Mouse (Mus musculus): ENCODE results near the gene Kcnj6. TPM values are rescaled to one million over a fixed set of nuclear protein-coding genes. Genes with fewer than 3 reads are reported as not detected.

Kcnj6 gene
- polyA plus RNA-seq, 1 experiment from 2014 or later: not detected

- WGBS: 15% methylated on average over 13 of the region's 13 CpGs
- Histone ChIP-seq H3K27ac (ENCODE audit: low read depth, low read length) (no peak overlapping the region), H3K9me3 (ENCODE audit: control insufficient read depth) (no peaks in the 10 kb centered on the region), H3K4me2 (replicated peaks; ENCODE audit: low read depth) (no peak overlapping the region), H3K4me1 (replicated peaks; ENCODE audit: control insufficient read depth, insufficient read depth, low read length) (no peaks in the 10 kb centered on the region), H3K36me3 (ENCODE audit: control insufficient read depth, insufficient read depth) (no peaks in the 10 kb centered on the region), H3K4me3 (ENCODE audit: low read depth, low read length) (no peak overlapping the region), H3K27me3 (replicated peaks; ENCODE audit: control insufficient read depth, insufficient read depth, low read length) (peaks cover 22% of the 10 kb centered on the region), H3K9ac (ENCODE audit: low read depth, low read length) (no peak overlapping the region)
- ATAC-seq: no peak
- TF ChIP-seq CTCF (IDR thresholded peaks at IDR 0.05; ENCODE audit: low read depth): 0 out of 2 replicates have a peak, but pooled peaks have one; percentile 11
Observed at GRCm38 (mm10) chr16:94995542-94996131, 1.9 kb downstream of the Kcnj6 start.

GRCm38 (mm10) chr16:94994924-94995323, 2.6 kb downstream of the Kcnj6 start:
- Histone ChIP-seq H3K27ac (ENCODE audit: low read depth, low read length) (no peak overlapping the region), H3K9me3 (ENCODE audit: control insufficient read depth) (no peaks in the 10 kb centered on the region), H3K4me2 (replicated peaks; ENCODE audit: low read depth) (no peak overlapping the region), H3K4me1 (replicated peaks; ENCODE audit: control insufficient read depth, insufficient read depth, low read length) (no peaks in the 10 kb centered on the region), H3K36me3 (ENCODE audit: control insufficient read depth, insufficient read depth) (no peaks in the 10 kb centered on the region), H3K27me3 (replicated peaks; ENCODE audit: control insufficient read depth, insufficient read depth, low read length) (peaks cover 22% of the 10 kb centered on the region), H3K9ac (ENCODE audit: low read depth, low read length) (no peak overlapping the region), H3K4me3 (ENCODE audit: low read depth, low read length) (no peak overlapping the region)
- no peak for ATAC-seq
- 52% methylated on average over 4 of the region's 4 CpGs for WGBS
- TF ChIP-seq CTCF (IDR thresholded peaks at IDR 0.05; ENCODE audit: low read depth): no peak

- WGBS: 80% methylated on average over 3 of the region's 3 CpGs
- Histone ChIP-seq H3K4me3 (ENCODE audit: low read depth, low read length) (no peak overlapping the region), H3K9ac (ENCODE audit: low read depth, low read length) (no peak overlapping the region), H3K9me3 (ENCODE audit: control insufficient read depth) (no peaks in the 10 kb centered on the region), H3K27me3 (replicated peaks; ENCODE audit: control insufficient read depth, insufficient read depth, low read length) (peaks cover 22% of the 10 kb centered on the region), H3K4me2 (replicated peaks; ENCODE audit: low read depth) (no peak overlapping the region), H3K36me3 (ENCODE audit: control insufficient read depth, insufficient read depth) (no peaks in the 10 kb centered on the region), H3K4me1 (replicated peaks; ENCODE audit: control insufficient read depth, insufficient read depth, low read length) (no peaks in the 10 kb centered on the region), H3K27ac (ENCODE audit: low read depth, low read length) (no peak overlapping the region)
- ATAC-seq: no peak
- TF ChIP-seq CTCF (IDR thresholded peaks at IDR 0.05; ENCODE audit: low read depth): no peak
Observed at GRCm38 (mm10) chr16:94994148-94994547, 3.4 kb downstream of the Kcnj6 start.

- H3K27ac ChIP-seq (ENCODE audit: low read depth, low read length): no peak overlapping the region
- 73% methylated on average over 2 of the region's 2 CpGs for WGBS
- TF ChIP-seq CTCF (IDR thresholded peaks at IDR 0.05; ENCODE audit: low read depth): no peak
- no peak overlapping the region for H3K9ac ChIP-seq (ENCODE audit: low read depth, low read length)
- no peak overlapping the region for H3K4me2 ChIP-seq (replicated peaks; ENCODE audit: low read depth)
- H3K36me3 ChIP-seq (ENCODE audit: control insufficient read depth, insufficient read depth): no peaks in the 10 kb centered on the region
- H3K27me3 ChIP-seq (replicated peaks; ENCODE audit: control insufficient read depth, insufficient read depth, low read length): no peaks in the 10 kb centered on the region
- no peak for ATAC-seq
- H3K4me1 ChIP-seq (replicated peaks; ENCODE audit: control insufficient read depth, insufficient read depth, low read length): no peaks in the 10 kb centered on the region
- H3K9me3 ChIP-seq (ENCODE audit: control insufficient read depth): no peaks in the 10 kb centered on the region
- H3K4me3 ChIP-seq (ENCODE audit: low read depth, low read length): no peak overlapping the region
Observed at GRCm38 (mm10) chr16:94990114-94990513, 7.4 kb downstream of the Kcnj6 start.

GRCm38 (mm10) chr16:94986731-94987130, 10.8 kb downstream of the Kcnj6 start:
- Histone ChIP-seq H3K27ac (ENCODE audit: low read depth, low read length) (no peak overlapping the region), H3K4me1 (replicated peaks; ENCODE audit: control insufficient read depth, insufficient read depth, low read length) (no peaks in the 10 kb centered on the region), H3K27me3 (replicated peaks; ENCODE audit: control insufficient read depth, insufficient read depth, low read length) (no peaks in the 10 kb centered on the region), H3K9ac (ENCODE audit: low read depth, low read length) (no peak overlapping the region), H3K9me3 (ENCODE audit: control insufficient read depth) (no peaks in the 10 kb centered on the region), H3K4me3 (ENCODE audit: low read depth, low read length) (no peak overlapping the region), H3K36me3 (ENCODE audit: control insufficient read depth, insufficient read depth) (no peaks in the 10 kb centered on the region), H3K4me2 (replicated peaks; ENCODE audit: low read depth) (no peak overlapping the region)
- no peak for TF ChIP-seq CTCF (IDR thresholded peaks at IDR 0.05; ENCODE audit: low read depth)
- 79% methylated on average over 9 of the region's 9 CpGs for WGBS
- ATAC-seq: no peak

- no peak overlapping the region for H3K27ac ChIP-seq (ENCODE audit: low read depth, low read length)
- no peak for ATAC-seq
- 94% methylated on average over 3 of the region's 3 CpGs for WGBS
- H3K9ac ChIP-seq (ENCODE audit: low read depth, low read length): no peak overlapping the region
- no peaks in the 10 kb centered on the region for H3K9me3 ChIP-seq (ENCODE audit: control insufficient read depth)
- H3K4me3 ChIP-seq (ENCODE audit: low read depth, low read length): no peak overlapping the region
- no peaks in the 10 kb centered on the region for H3K4me1 ChIP-seq (replicated peaks; ENCODE audit: control insufficient read depth, insufficient read depth, low read length)
- no peaks in the 10 kb centered on the region for H3K36me3 ChIP-seq (ENCODE audit: control insufficient read depth, insufficient read depth)
- no peaks in the 10 kb centered on the region for H3K27me3 ChIP-seq (replicated peaks; ENCODE audit: control insufficient read depth, insufficient read depth, low read length)
- H3K4me2 ChIP-seq (replicated peaks; ENCODE audit: low read depth): no peak overlapping the region
- TF ChIP-seq CTCF (IDR thresholded peaks at IDR 0.05; ENCODE audit: low read depth): no peak
Observed at GRCm38 (mm10) chr16:94984263-94984662, 13.2 kb downstream of the Kcnj6 start.

- H3K36me3 ChIP-seq (ENCODE audit: control insufficient read depth, insufficient read depth): no peaks in the 10 kb centered on the region
- no peaks in the 10 kb centered on the region for H3K27me3 ChIP-seq (replicated peaks; ENCODE audit: control insufficient read depth, insufficient read depth, low read length)
- no peaks in the 10 kb centered on the region for H3K4me1 ChIP-seq (replicated peaks; ENCODE audit: control insufficient read depth, insufficient read depth, low read length)
- no peak for TF ChIP-seq CTCF (IDR thresholded peaks at IDR 0.05; ENCODE audit: low read depth)
- H3K9ac ChIP-seq (ENCODE audit: low read depth, low read length): no peak overlapping the region
- H3K27ac ChIP-seq (ENCODE audit: low read depth, low read length): no peak overlapping the region
- no peak overlapping the region for H3K4me2 ChIP-seq (replicated peaks; ENCODE audit: low read depth)
- 80% methylated on average over 2 of the region's 2 CpGs for WGBS
- H3K4me3 ChIP-seq (ENCODE audit: low read depth, low read length): no peak overlapping the region
- no peak for ATAC-seq
- H3K9me3 ChIP-seq (ENCODE audit: control insufficient read depth): no peaks in the 10 kb centered on the region
Observed at GRCm38 (mm10) chr16:94980374-94980773, 17.1 kb downstream of the Kcnj6 start.
